Mouse (Mus musculus) adrenal gland, adult (tissue): ENCODE data around the gene Stn1.
A peak's percentile ranks its signal among the peaks of the same experiment; 100 is the strongest.

Experiments
- DNase-seq, 2 experiments: peaks; one replicate each; pipeline ENCODE4 v3.0.0; 2022 to 2023; ENCODE audit warnings: low spot score in 1 of 2; ENCODE audit not compliant: inconsistent age in 2 of 2

Stn1 gene

DNA sequence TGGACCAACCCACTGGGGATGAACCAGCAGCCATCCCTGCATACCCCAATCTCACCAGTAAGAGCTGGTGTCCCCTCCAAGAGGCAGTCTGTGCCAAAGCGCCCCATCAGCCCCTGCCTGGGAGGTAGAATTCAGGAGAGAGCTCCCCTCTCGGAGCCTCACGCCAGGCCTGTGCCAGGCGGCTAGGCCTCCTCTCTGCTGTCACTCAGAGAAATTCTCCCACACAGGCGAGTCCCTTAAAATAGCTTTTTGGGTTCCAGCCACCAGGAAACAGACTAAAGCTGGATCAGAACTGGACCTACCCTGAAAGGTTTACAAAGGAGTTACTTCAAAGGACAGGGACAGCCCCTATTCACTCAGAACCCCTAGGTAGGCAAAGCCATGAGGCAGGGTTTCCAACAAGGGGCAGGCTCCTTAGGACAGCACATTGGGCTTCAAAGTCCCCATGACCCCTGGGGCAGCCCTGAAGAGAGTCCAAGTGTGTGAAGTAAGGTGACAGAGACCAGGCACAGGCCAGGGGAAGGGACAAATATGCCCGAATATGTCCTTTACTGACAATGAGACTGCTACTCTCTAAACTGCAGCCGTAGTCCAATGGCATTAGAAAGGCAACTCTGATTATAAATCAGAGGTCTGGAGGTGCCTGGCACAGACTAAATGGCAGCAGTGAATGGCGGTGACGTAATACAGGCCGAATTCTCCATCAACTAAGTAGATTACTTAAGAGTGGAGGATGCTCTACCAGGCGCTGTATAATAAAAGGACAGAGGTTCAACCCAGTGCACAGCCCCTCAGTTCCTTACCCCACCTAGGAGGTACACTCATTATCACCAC is 82.9 kb downstream of the Stn1 start:
- DNase-seq, result peak in 1 of 2 experiments; percentile 39

DNA sequence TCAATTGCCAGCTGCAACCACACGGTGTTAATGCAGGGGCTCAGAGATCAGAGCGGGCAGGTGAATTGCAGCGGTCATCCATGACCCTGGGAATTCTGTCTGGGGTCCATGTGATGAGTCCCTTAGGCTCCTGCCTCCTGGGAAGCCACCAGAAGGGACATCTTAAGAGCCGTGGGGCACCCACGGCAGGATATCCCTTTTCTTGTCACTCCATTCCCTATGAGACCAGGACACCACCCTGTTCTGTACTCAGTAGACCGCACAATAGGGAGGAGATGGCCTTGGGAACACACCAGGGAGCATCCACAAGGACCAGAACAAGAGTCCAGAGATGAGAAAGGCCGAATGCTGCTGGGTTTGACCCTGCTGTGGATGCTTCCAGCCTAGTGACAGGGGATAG is 84.0 kb downstream of the Stn1 start:
- no peak for DNase-seq

DNA sequence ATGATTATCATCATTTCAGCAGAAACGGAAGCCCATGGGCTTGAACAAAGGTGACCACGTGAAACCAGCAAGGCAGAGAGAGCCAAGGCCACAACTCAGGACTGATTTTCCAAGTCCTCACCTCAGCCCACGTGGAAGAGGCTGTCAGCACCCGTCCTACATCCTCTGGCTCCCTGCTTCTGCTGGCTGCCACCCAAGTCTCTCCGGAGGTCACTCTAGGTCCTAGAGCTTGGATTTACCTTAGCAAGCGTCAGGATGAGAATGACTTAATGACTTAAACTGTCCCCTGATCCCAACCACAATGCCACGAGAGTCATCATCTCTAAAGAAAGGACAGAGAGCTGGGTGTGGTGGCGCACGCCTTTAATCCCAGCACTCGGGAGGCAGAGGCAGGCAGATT is 84.6 kb downstream of the Stn1 start:
- peak in 1 of 2 experiments; percentile 56 for DNase-seq

DNA sequence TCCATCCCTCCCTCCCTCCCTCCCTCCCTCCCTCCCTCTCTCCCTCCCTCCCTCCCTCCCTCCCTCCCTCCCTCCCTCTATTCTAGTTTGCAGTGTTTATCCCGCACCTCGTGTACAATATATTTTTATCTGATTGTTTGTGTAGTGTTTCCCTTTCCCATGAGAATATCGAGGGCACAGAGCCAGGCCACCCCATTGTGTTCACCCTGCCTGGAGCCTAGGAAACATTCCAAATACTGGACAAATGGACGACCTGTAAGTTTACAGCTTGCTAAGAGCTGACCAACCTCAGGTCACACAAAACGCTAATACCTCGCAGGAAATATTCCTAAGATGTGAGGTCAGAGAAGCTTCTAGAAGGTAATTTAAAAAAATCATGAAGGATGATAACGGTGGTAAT is 85.1 kb downstream of the Stn1 start:
- no peak for DNase-seq

DNA sequence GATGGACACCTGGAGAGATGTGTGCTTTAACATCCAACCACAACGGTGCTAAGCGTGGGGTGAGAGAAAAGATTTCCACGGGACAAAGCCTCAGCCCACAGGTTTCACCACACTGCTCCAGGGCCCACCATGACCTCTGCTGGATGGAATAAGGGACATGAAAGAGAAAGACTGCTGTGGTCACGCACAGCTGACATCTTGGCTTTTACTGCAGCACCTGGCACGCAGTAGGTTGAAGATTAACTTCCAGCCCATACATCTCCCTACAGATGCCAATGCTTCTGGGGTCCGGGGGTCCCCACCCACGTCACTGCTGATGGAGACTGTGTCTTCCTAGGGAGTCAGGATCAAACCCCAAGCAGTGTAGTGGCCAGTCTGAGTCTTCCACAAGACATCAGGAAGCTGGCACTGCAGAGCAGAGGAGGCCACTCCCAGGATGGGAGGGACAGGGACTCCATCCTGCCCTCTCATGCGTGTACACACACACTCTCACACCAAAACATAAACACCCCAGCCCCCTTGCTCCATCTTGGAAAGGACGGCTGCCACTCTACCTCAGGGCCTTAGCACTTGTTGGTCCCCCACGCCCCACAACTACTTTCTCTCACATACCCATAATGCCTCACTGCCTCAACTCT is 85.7 kb downstream of the Stn1 start:
- DNase-seq, result peak in 1 of 2 experiments; percentile 43
